Mouse (Mus musculus) G1E (cell line): Measurements from ENCODE around the gene Slc39a1.

Source experiments
- CTCF ChIP-seq: IDR thresholded peaks from 2 replicates; pipeline ENCODE4 v1.5.1; 2012; ENCODE audit warnings: low read depth, low read length, inconsistent platforms, mixed read lengths
- GATA1 ChIP-seq: IDR thresholded peaks from 2 replicates; pipeline ENCODE4 v1.6.1; 2012; ENCODE audit warnings: borderline replicate concordance, low read length, inconsistent platforms, mixed read lengths
- POLR2AphosphoS5 ChIP-seq: IDR thresholded peaks from 2 replicates; pipeline ENCODE4 v1.6.1; 2012; ENCODE audit warnings: low read depth, low read length, inconsistent platforms; ENCODE audit not compliant: insufficient replicate concordance
- TAL1 ChIP-seq: conservative IDR thresholded peaks from 2 replicates; pipeline ENCODE4 v1.6.1; 2012; ENCODE audit warnings: low read depth, low read length, inconsistent platforms, mixed read lengths

DNA sequence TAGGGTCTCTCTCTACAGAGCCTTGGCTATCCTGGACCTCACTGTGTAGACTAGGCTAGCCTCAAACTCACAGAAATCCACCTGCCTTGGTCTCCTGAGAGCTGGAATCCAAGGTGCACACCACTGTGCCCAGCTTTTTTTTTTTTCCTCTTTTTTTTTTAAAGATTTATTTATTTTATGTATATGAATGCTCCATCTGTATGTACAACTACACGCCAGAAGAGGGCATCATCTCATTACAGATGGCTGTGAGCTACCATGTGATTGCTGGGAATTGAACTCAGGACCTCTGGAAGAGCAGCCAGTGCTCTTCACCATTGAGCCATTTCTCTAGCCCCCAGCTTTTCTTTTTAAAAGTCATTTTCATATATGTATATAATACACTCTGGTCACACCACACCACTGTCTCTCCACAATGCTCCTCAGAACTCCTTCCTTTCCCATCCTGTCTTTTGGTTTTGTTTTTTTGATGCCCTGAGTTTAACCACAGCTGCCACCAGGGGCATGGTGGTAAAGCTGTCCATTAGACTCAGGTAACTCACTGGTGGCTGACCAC, 32.1 kb upstream of the Slc39a1 start:
- no peak for TF ChIP-seq GATA1
- TF ChIP-seq CTCF, result no peak
- no peak for TF ChIP-seq TAL1
- no peak for TF ChIP-seq POLR2AphosphoS5
